Mouse (Mus musculus) erythroblast, embryonic 14.5 days (primary cell): ENCODE measurements around the gene Hras.

ENCODE experiments used
- GATA1 ChIP-seq: IDR thresholded peaks from 2 replicates; pipeline ENCODE4 v1.6.1; 2012; ENCODE audit warnings: low read length, inconsistent platforms, mixed read lengths
- TAL1 ChIP-seq: IDR thresholded peaks from 3 replicates; pipeline ENCODE4 v1.6.1; 2012; ENCODE audit warnings: low read length, inconsistent platforms, mixed read lengths

DNA sequence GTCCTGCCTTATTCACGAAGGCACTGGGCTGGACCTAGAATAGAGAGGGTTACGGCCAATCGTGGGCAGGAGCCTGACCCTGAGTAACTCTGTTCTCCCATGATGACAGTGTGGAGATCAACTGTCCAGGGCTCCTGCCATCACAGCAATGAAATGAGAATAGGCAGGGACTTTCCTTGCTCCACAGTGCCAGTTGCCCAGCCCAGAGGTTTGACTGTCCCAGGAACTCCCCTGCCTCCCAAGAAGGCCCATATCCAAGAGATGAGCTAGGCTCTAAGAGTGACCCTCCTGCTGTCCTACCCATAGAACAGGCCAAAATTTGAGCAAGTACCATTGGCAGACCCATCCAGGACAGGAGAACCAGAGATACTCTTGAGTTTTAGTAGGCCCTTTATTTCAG lies 5.1 kb downstream of the Hras start:
- TF ChIP-seq GATA1: no peak
- TF ChIP-seq TAL1: no peak
